ENCODE assay signal across 22 mouse cellular contexts in the genomic region with DNA sequence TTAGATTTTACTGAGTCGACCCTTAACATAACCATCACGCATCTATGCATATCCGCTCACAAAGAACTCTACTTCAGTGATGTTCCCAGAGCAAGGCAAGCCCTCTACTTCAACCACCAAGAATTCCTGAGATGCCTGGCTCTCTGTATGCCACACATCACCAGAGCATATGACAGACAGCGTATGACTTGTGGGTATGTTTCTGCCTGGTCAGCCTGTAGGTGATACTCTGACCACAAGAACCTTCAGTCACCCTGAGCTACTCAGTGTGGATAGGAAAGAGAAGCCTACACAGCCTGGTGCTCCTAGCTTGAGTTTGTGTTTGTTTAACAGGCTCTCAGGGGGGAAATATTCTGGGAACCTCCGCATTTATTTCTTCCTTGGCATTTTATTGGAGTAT.
"Had no signal": no experiment of that assay in that cellular context is flagged by ENCODE, and none has a peak within 500 bp of the region (broad histone marks: within the 10 kb centered on the region; RNA-seq: fewer than 3 reads in every experiment).

No protein-coding gene starts in this region.

- H3K27ac ChIP-seq: kidney, postnatal 0 days; layer of hippocampus, adult 2 months; limb, embryonic 10.5 days; limb, embryonic 13.5 days; liver, embryonic 12.5 days; liver, embryonic 15.5 days; macrophage; midbrain, embryonic 12.5 days; midbrain, embryonic 15.5 days; neural tube, embryonic 12.5 days; neural tube, embryonic 15.5 days; stomach, postnatal 0 days had no signal

- H3K27me3 ChIP-seq: limb, embryonic 13.5 days; liver, embryonic 15.5 days; midbrain, embryonic 15.5 days; neural tube, embryonic 12.5 days; neural tube, embryonic 15.5 days had no signal

- H3K4me3 ChIP-seq: layer of hippocampus, adult 2 months; limb, embryonic 10.5 days; limb, embryonic 13.5 days; liver, embryonic 12.5 days; liver, embryonic 15.5 days; midbrain, embryonic 12.5 days; midbrain, embryonic 15.5 days; neural tube, embryonic 12.5 days; neural tube, embryonic 15.5 days had no signal

- DNase-seq: kidney, postnatal 25 days; layer of hippocampus, adult 9-11 months; liver; lung, adult 18-20 months; right cerebral cortex, adult 18-20 months; right cerebral cortex, postnatal 14 days; right cerebral cortex, postnatal 4 days; thymus, adult 2 months; thymus, postnatal 14 days; thymus, postnatal 4 days had no signal

- H3K9ac ChIP-seq: limb, embryonic 13.5 days; liver, embryonic 12.5 days; liver, embryonic 15.5 days; midbrain, embryonic 12.5 days; midbrain, embryonic 15.5 days; neural tube, embryonic 12.5 days; neural tube, embryonic 15.5 days had no signal

- ATAC-seq: liver, embryonic 12.5 days; midbrain, embryonic 15.5 days had no signal

- H3K36me3 ChIP-seq: limb, embryonic 10.5 days; limb, embryonic 13.5 days; liver, embryonic 12.5 days; liver, embryonic 15.5 days; midbrain, embryonic 12.5 days; midbrain, embryonic 15.5 days; neural tube, embryonic 12.5 days; neural tube, embryonic 15.5 days had no signal

- H3K4me1 ChIP-seq: midbrain, embryonic 12.5 days; midbrain, embryonic 15.5 days; neural tube, embryonic 12.5 days; neural tube, embryonic 15.5 days had no signal

- H3K4me2 ChIP-seq: limb, embryonic 13.5 days; liver, embryonic 12.5 days; liver, embryonic 15.5 days; midbrain, embryonic 12.5 days; midbrain, embryonic 15.5 days; neural tube, embryonic 12.5 days; neural tube, embryonic 15.5 days had no signal

- H3K9me3 ChIP-seq: limb, embryonic 10.5 days; limb, embryonic 13.5 days; liver, embryonic 12.5 days; liver, embryonic 15.5 days; midbrain, embryonic 12.5 days; midbrain, embryonic 15.5 days; neural tube, embryonic 12.5 days; neural tube, embryonic 15.5 days had no signal
